Mouse (Mus musculus) hindbrain, embryonic 11.5 days (tissue): ENCODE data around the gene Zfp800. TPM values are rescaled to one million over a fixed set of nuclear protein-coding genes. Genes with fewer than 3 reads are reported as not detected.

Experiments
- ATAC-seq: fragments of 200-750 bp; cut with Nextera tagmentation; 2 replicates; pipeline ENCODE4 v1.8.0; 2017; ENCODE audit warnings: mild to moderate bottlenecking, moderate TSS enrichment, moderate library complexity; ENCODE audit not compliant: low FRiP score
- DNase-seq: peaks from one replicate; pipeline ENCODE4 v3.0.0-alpha.2; 2015; ENCODE audit warnings: low spot score
- H3K27ac ChIP-seq: fragments of 300-500 bp; sonication (generic); 2 replicates; pipeline ENCODE4 v1.5.1; 2014; ENCODE audit warnings: mild to moderate bottlenecking, low read depth, low read length
- H3K27me3 ChIP-seq: fragments of 300-500 bp; sonication (generic); 2 replicates; pipeline ENCODE4 v1.6.1; 2014; ENCODE audit warnings: mild to moderate bottlenecking, low read length, moderate library complexity, mixed read lengths; ENCODE audit not compliant: control insufficient read depth, insufficient read depth
- H3K36me3 ChIP-seq: fragments of 300-500 bp; sonication (generic); 2 replicates; pipeline ENCODE4 v1.6.1; 2014; ENCODE audit warnings: mild to moderate bottlenecking, low read length, moderate library complexity, mixed read lengths; ENCODE audit not compliant: control insufficient read depth, insufficient read depth
- H3K4me1 ChIP-seq: fragments of 300-500 bp; sonication (generic); replicated peaks from 2 replicates; pipeline ENCODE4 v1.6.1; 2014; ENCODE audit warnings: low read length, mixed read lengths; ENCODE audit not compliant: control insufficient read depth, insufficient read depth
- H3K4me2 ChIP-seq: fragments of 300-500 bp; sonication (generic); replicated peaks from 2 replicates; pipeline ENCODE4 v1.6.1; 2014; ENCODE audit warnings: mild to moderate bottlenecking, low read depth, low read length
- H3K4me3 ChIP-seq: fragments of 300-500 bp; sonication (generic); 2 replicates; pipeline ENCODE4 v1.5.1; 2014; ENCODE audit warnings: low read depth, low read length
- H3K9ac ChIP-seq: fragments of 300-500 bp; sonication (generic); 2 replicates; pipeline ENCODE4 v1.6.1; 2014; ENCODE audit warnings: low read depth, low read length
- H3K9me3 ChIP-seq: fragments of 300-500 bp; sonication (generic); 2 replicates; pipeline ENCODE4 v1.6.1; 2016; ENCODE audit warnings: low read length; ENCODE audit not compliant: control insufficient read depth
- WGBS: fragments of 180-500 bp; shearing (Covaris S2); extraction: QIAGEN DNeasy Blood & Tissue Kit; methylation state at CpG from one replicate; pipeline ENCODE4 v1.1.7; 2014; 5-methylcytosine and 5-hydroxymethylcytosine counted together
- polyA plus RNA-seq: library from polyadenylated mRNA; unstranded; fragments of >200 nt; fragmentation: Nextera tagmentation; extraction: Ambion mirVana; gene quantifications from 2 replicates; pipeline ENCODE4 v1.2.1, GENCODE M21; 2014

The Zfp800 gene
- polyA plus RNA-seq, 1 experiment from 2014 or later, result 32.2 TPM

DNA sequence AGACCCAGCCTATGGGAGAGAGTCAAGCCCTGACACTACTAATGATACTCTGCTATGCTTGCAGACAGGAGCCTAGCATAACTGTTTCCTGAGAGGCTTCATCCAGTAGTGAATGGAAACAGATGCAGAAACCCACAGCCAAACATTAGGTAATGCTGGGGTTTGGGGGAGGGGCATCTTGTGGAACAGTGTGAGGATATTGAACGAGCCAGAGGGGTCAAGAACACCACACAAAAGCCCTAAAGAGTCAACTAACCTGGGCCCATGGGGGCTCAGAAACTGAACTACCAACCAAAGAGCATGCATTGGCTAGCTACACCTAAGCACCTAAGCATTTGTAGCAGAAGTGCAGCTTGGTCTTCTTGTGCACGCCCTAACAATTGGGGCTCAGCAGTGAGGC is 13.4 kb upstream of the Zfp800 start:
- ATAC-seq (no peak), DNase-seq (no peak)
- 82% methylated on average over 2 of the region's 2 CpGs for WGBS
- Histone ChIP-seq H3K36me3 (0 out of 2 replicates have a peak, but pooled peaks cover 3% of the 10 kb centered on the region), H3K27ac (no peak overlapping the region), H3K4me1 (no peaks in the 10 kb centered on the region), H3K9me3 (no peaks in the 10 kb centered on the region), H3K4me2 (no peak overlapping the region), H3K27me3 (no peaks in the 10 kb centered on the region), H3K4me3 (no peak overlapping the region), H3K9ac (no peak overlapping the region)

DNA sequence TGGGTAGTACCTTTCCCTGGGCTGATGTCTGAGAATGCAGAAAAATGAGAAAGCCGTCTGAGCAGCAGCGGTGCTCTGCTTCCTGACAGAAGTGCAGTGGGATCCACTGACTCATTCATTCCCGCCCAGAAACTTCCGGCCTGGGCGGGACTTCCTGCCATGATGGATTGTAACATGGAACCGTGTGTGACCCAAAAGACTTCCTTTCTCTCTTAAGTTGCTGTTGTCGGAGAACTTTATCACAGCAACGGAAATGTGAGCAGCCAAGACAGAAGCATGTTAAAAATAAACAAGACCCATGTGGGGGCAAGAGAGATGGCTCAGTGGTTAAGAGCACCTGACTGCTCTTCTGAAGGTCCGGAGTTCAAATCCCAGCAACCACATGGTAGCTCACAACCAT is 12.2 kb upstream of the Zfp800 start:
- no peak overlapping the region for H3K27ac ChIP-seq
- DNase-seq (no peak), ATAC-seq (no peak)
- H3K9ac ChIP-seq, result no peak overlapping the region
- 87% methylated on average over 9 of the region's 9 CpGs for WGBS
- no peaks in the 10 kb centered on the region for H3K4me1 ChIP-seq
- H3K36me3 ChIP-seq, result no peaks in the 10 kb centered on the region
- no peaks in the 10 kb centered on the region for H3K27me3 ChIP-seq
- H3K9me3 ChIP-seq, result no peaks in the 10 kb centered on the region
- H3K4me3 ChIP-seq, result no peak overlapping the region
- H3K4me2 ChIP-seq, result no peak overlapping the region

DNA sequence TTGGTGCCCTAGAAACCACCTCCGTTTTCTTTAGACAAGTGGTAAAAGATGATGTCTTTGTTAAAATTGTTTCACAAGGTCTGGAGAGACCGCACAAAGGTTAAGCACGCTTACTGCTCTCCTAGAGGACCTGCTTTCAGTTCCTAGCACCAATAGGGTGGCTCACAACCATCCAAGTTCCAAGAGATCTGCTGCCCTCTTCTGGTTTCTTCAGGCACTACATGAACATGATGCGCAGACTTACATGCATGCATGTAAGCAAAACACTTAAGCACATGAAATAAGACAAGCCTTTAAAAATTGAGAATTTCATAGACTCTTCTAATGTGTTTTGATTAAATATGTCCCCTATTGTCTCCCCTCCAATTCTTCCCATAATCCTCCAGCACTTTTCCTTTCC is 2.0 kb upstream of the Zfp800 start:
- H3K4me2 ChIP-seq, result no peak overlapping the region
- H3K4me1 ChIP-seq, result no peaks in the 10 kb centered on the region
- ATAC-seq (no peak), DNase-seq (peak; percentile 19)
- 0 out of 2 replicates have a peak, but pooled peaks cover 3% of the 10 kb centered on the region for H3K9me3 ChIP-seq
- H3K36me3 ChIP-seq, result no peaks in the 10 kb centered on the region
- H3K9ac ChIP-seq, result no peak overlapping the region
- WGBS, result 89% methylated on average over 4 of the region's 4 CpGs
- H3K27me3 ChIP-seq, result peaks cover 3% of the 10 kb centered on the region; the same call in 1 of the 2 replicates
- H3K4me3 ChIP-seq, result no peak overlapping the region
- no peak overlapping the region for H3K27ac ChIP-seq

DNA sequence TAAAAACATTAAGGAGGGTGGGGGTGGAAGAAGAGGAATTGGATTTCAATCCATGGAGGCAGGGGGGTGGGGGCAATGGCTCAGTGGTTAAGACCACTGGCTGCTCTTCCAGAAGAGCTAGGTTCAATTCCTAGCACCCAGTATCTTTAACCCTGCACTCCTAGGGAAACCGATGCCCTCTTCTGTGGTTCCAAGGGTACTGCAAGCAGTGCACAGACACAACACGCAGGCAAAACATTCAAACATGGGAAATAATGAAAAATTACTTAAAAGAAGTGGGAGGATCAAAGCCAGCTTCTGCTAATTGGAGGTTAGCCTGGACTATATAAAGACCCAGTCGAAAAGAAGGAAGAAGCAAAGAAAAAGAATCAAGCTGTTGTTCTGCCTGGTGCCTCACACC is 921 bp upstream of the Zfp800 start:
- DNase-seq (no peak), ATAC-seq (no peak)
- Histone ChIP-seq H3K27ac (no peak overlapping the region), H3K9ac (no peak overlapping the region), H3K9me3 (0 out of 2 replicates have a peak, but pooled peaks cover 3% of the 10 kb centered on the region), H3K27me3 (peaks cover 3% of the 10 kb centered on the region; the same call in 1 of the 2 replicates), H3K4me3 (no peak overlapping the region), H3K4me2 (no peak overlapping the region), H3K4me1 (no peaks in the 10 kb centered on the region), H3K36me3 (no peaks in the 10 kb centered on the region)
- WGBS, result 84% methylated on average over 3 of the region's 3 CpGs

- Histone ChIP-seq H3K27me3 (peaks cover 3% of the 10 kb centered on the region; the same call in 1 of the 2 replicates), H3K9me3 (0 out of 2 replicates have a peak, but pooled peaks cover 3% of the 10 kb centered on the region), H3K36me3 (no peaks in the 10 kb centered on the region), H3K4me3 (peak overlapping the region; percentile 41), H3K9ac (peak overlapping the region; percentile 68), H3K4me1 (no peaks in the 10 kb centered on the region), H3K4me2 (peak overlapping the region; percentile 46), H3K27ac (no peak overlapping the region)
- DNase-seq, result peak; percentile 63
- ATAC-seq, result peak; percentile 59; the same call in 1 of the 2 replicates
- 1% methylated on average over 19 of the region's 19 CpGs for WGBS
Observed at GRCm38 (mm10) chr6:28396853-28397457, 850 bp downstream of the Zfp800 start.

GRCm38 (mm10) chr6:28396051-28396852 is 1.6 kb downstream of the Zfp800 start:
- Histone ChIP-seq H3K4me3 (peak overlapping the region; percentile 41), H3K4me2 (peak overlapping the region; percentile 46), H3K27me3 (peaks cover 3% of the 10 kb centered on the region; the same call in 1 of the 2 replicates), H3K9ac (no peak overlapping the region), H3K36me3 (no peaks in the 10 kb centered on the region), H3K27ac (no peak overlapping the region), H3K4me1 (no peaks in the 10 kb centered on the region), H3K9me3 (0 out of 2 replicates have a peak, but pooled peaks cover 3% of the 10 kb centered on the region)
- ATAC-seq (no peak), DNase-seq (peak; percentile 33)
- 24% methylated on average over 15 of the region's 15 CpGs for WGBS

- DNase-seq (no peak), ATAC-seq (no peak)
- Histone ChIP-seq H3K9ac (no peak overlapping the region), H3K4me3 (no peak overlapping the region), H3K36me3 (no peaks in the 10 kb centered on the region), H3K4me1 (no peaks in the 10 kb centered on the region), H3K27ac (no peak overlapping the region), H3K27me3 (no peaks in the 10 kb centered on the region), H3K4me2 (no peak overlapping the region), H3K9me3 (no peaks in the 10 kb centered on the region)
- 87% methylated on average over 3 of the region's 3 CpGs for WGBS
Observed at GRCm38 (mm10) chr6:28389038-28389437, 8.8 kb downstream of the Zfp800 start.

- 86% methylated on average over 3 of the region's 3 CpGs for WGBS
- Histone ChIP-seq H3K27ac (no peak overlapping the region), H3K4me2 (no peak overlapping the region), H3K4me1 (no peaks in the 10 kb centered on the region), H3K36me3 (no peaks in the 10 kb centered on the region), H3K4me3 (no peak overlapping the region), H3K9me3 (no peaks in the 10 kb centered on the region), H3K9ac (no peak overlapping the region), H3K27me3 (no peaks in the 10 kb centered on the region)
- ATAC-seq (no peak), DNase-seq (no peak)
Observed at GRCm38 (mm10) chr6:28385169-28385568, 12.6 kb downstream of the Zfp800 start.
